Mouse (Mus musculus): ENCODE results near the gene Hspa14. TPM values are rescaled to one million over a fixed set of nuclear protein-coding genes. Genes with fewer than 3 reads are reported as not detected.

Gene Hspa14
- 29.5 and 38.4 TPM in 2 replicates for polyA plus RNA-seq (2012; rRNA removed)

DNA sequence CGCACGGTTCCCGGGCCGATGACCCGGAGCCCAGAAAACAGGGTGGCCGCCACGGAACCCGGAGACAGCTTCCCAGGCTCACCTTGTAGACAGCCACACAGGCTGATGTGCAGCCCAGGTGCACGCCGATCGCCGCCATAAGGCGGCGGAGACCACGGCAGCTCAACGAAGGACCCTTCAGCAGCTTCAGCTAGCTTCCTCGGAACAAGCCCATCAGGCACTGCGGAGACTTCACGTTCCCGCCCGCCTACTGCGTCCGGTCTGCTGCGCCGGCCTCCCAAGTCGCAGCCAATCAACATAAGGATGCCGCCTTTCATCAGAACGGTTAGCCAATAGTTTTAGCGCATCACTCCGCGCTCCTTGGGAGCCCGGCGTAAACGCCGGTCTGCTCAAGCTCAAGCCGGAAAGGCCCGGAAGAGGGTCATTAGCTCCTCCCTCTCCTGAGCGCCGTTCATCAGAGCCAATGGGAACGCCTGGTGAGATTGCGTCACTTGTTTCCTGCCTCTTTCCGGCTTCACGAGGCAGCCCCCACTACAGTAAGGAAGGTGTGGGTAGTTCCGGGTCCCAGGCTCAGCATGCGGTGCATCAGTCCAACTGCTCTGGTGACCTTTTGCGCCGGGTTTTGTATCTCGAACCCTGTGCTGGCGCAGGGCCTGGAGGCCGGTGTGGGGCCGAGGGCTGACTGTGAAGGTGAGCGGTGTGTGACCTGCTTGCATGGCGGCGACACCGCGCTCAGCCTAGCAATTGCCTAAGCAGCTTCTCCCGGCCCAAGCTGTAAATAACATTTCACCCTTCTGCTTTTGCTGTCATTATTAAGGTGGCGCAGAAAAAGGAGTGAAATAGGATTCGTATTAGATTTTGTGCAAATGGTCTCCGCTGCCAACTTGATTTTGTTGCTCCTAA is at the start of gene Hspa14, which contains the start of the genes Gm45902 and Cdnf:
Gene Hspa14, minus strand, starts transcription at position 263 of the 903 bp plus-strand sequence.
Gene Gm45902, minus strand, starts transcription at position 239 of the 903 bp plus-strand sequence.
Gene Cdnf, plus strand, starts transcription at position 479 of the 903 bp plus-strand sequence.
- DNase-seq (ENCODE audit: low read depth) = peak; percentile 96

DNA sequence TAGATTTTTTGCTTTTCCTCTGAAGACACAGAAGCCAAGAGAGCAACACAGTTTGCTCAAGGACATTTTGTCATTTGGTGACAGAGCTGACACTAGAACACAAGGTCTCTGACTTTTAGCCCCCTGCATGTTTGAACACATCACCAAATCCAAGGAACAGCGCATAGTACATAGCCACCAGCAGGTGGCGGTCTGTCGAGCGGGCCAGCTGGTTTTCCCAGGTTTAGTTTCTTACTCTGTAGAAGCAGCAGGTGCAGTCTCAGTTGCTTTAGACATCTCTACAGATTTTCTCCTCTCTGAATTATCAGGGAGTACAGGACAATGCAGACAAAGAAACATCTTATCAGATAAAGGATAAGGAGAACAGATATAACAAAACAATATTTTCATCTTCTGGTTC is 34.0 kb upstream of the Hspa14 start:
- DNase-seq (ENCODE audit: low read depth) = no peak

DNA sequence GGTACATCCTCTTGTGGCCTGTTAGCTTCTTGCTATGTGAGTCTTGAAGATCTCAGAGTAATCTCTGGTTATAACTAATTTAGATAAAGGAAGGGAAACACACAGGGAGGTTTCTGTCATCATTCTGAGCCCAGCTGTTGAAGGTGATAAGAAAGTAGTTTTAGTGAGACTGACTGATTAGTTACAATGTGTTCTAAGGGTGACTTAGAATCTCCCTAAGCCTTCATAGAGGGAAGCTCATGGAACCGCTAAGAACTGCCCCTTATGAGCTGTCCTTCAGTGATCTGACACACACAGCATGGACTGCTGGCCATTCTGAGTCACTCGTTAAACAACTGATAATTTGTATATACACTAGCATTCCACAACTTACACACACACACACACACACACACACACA is 33.4 kb upstream of the Hspa14 start:
- no peak for DNase-seq (ENCODE audit: low read depth)

DNA sequence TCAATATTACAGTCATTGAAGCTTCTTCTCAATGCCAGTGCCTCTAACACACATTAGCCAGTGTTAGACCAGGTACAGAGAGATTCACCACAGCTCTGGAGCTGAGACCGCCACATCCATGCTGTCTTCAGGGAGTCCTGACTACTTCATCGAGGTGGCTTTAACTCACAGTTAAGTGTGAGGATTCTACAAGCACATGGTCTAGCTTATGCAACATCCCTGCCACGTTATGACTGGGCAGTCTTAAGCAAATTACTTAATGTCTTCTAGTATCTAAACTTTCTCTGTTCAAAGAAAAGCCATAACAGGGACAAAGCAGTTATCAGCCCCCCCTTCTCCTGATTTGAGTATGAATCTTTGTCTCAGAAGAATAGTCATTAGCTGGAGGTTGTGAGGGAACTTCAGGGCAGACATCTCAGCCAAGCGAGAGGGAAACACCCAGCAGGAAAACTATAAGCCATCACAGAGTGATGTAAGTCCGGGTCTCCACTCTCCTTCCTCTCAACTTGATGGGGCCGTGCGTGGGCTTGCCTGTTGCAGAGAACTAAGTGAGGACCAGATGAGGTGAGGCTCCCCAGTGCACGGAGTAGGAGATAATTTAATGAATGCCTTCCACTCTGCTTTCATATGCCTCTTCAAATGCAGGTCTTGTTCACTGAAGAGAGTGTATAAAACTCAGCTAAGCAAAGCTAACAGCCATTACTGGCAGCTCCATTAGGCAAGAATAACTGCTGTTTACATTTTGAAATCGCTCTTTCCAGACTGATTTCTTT is 28.9 kb upstream of the Hspa14 start:
- DNase-seq (ENCODE audit: low read depth) = no peak

DNA sequence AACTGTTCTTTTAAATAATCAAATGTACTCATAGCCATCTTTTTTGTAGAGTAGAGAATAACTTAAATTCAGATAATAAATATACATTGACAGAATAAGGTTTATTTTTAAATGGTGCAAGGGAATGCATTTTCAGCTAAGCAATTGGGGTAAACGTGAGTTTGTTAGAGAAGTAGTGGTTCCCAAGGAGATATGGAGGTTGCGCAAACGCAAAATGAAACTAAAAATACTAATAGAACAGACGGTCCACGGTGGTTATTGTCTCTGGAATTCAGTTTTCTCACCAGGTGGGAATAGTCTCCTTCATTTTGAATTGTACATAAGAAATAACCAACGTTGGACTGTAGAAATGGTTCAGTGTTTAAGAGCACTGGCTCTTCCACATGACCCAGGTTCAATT is 13.7 kb upstream of the Hspa14 start:
- no peak for DNase-seq (ENCODE audit: low read depth)

DNA sequence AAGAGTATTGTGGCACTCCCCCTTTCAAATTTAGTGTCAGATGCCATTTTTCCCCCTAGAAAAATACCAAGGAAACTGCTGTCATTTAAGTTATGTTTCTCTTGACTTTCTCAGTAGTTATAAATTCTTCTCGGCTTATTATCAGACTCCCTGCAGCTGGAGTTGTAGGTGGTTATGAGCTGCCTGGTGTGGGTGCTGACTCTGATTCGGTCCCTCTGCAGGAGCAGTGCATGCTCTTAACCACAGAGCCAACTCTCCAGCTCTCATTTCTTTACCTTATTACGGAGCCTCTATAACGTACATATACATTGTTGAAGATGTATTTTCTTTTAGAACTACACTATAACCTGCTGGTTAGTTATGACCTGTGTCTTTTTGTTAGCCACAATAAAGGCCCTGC is 9.9 kb upstream of the Hspa14 start:
- DNase-seq (ENCODE audit: low read depth) = no peak

DNA sequence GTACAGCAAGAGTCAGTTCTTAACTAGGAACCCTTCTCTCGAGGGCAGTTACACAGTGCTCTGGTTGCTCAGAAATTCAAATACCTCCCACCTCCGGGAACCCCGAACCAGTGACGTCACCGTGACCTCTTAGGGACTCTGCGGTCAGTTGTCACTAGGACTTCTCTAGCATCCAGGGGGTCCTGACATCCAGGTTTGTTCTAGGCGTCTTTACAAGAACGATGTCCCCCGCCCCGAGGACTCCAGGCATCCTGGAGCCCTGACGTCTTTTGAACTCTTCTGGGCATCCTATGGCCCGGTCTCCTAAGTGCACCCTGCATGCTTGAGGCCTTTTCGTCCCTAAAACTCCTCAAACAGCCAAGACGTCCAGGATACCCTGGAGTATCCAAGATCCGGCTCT is 538 bp downstream of the Hspa14 start:
- no peak for DNase-seq (ENCODE audit: low read depth)

DNA sequence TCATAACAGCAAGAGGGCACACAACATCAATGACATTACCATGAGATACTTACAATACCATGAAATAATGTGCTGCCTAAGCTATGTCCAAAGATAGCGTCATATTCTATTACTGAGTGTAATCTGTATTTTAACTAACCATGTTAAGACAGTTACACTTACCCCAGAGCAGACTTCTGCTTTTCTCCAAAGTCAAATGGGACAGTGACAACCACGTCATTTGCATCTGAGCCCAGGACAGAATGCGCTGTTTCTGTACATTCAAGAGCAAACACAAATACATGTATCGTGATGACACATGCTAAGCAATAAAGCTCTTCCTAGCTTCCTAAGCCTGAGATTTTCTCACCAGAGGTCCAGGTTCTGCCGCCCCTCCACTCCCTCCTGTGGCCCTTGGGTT is 11.7 kb downstream of the Hspa14 start:
- DNase-seq (ENCODE audit: low read depth) = no peak

DNA sequence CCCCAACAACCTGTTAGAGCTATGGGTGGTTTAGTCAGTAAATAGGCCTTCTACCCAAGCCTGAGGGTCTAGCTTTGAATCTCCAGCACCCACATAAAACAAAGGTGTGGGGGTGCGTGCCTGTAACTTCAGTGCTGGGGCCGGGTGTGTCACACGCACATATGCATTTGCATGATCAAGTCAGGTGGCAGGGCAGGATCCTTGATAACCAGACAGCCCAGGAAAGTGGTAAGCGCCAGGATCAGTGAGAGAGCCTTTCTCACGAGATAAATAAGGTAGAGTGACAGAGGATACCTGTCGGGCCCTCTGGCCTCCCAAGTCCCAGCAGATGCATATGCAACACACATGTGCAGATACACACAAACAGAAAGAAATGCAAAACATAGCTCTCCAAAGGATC is 13.1 kb downstream of the Hspa14 start:
- no peak for DNase-seq (ENCODE audit: low read depth)

DNA sequence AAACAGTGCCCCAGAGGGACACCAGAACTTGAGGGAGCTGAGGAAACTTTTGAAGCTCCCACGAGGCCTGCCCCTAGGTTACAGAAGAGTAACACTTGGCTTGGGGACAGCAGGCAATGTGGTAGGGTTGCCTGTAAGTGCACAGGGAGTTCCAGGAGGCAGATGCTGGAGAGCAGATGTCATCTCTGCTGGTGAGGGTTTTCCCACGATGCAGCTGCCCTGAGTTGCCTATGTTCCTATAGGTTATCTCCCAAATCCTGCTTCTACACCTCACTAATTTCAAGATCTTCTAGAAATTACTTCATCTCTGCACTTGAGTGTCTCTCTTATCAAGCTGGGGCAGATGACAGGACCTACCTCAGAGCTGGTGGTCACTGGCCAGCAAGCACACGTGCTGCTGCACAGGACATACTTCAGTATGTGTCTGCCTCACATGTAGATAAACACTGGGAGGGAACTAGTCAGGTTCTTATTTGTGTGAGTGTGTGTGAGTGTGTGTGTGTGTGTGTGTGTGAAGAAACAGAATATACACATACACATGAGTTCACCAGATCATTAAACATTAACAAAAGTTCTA is 18.7 kb downstream of the Hspa14 start:
- DNase-seq (ENCODE audit: low read depth) = no peak

DNA sequence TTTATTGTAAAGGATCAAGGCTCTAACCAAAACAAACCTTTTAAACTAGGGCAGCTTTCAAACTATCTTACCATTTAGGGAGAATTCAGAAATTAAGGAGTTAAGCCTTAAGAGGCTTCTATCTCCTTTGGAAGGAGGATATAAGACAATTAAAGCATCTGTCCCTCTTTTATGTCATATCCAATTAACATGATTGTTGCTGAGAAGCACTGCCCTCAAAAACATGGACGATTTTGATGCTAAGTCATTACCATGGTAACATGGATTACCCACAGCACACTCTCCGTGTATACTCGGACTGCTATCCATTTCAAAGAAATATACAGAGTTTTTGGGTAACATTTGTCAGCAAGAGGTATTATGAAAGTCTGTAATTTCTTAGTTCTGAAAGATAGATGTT is 22.8 kb downstream of the Hspa14 start:
- DNase-seq (ENCODE audit: low read depth) = no peak

DNA sequence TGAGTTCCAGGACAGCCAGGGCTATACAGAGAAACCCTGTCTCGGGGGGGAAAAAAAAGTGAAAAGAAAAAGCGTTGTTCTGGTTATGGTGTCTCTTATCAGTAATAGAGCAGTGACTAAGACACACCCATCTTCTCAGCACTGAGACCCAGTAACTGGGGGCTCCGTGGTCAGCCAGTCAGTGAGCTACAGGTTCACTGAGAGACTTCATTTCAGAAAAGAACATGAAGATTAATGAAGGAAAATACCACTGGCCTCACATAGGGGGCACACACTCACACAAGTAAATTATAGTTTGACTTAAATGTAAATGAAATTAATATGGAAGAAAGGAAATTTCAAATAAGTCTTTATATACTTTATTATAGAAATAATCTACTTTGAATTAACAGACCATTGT is 32.4 kb downstream of the Hspa14 start:
- no peak for DNase-seq (ENCODE audit: low read depth)

DNA sequence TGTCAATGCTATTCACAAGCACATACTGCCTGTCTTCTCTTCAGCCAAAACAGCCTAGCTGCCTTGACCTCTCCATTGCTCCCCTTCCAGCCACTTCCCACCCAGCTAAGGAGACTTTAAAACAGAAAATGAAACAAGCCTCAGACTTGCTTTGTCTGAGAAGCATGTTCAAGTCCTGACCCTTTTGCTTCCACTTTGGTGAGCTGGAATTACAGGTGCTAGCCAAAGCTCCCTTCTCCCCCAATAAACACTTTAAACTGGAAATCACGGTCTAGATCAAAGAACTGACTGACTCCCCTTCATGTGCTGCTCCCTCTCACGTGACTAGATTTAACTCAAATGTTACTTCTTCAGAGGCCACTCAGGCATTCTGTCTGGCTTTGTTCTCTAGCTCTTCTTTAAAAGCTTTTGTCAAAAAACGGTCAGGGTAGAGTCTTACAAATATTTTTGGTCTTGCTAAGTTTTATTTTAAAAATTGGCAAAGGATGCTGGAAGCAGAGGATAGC is 36.8 kb downstream of the Hspa14 start:
- no peak for DNase-seq (ENCODE audit: low read depth)

DNA sequence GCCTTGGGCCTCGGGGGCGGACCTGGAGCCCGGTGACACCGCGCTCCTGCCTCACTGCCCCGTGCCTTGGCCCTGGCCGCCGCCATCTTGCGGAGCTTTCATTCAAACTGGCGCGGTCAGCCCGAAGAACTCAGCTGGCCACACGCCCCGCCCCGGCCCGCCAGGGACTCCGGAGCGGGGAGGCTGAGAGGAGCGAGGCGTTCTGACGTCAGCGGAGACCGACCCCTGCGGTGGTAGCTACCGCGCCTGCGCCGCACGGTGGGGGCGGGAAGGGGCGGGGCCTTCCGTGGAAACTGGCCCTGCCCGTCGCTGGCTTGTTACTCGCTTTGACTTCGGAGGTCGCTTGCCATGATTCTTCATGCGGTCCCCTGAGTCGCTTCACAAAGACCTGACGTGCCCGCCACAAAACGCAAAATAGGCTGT is 37.7 kb downstream of the Hspa14 start, which contains the start of gene Suv39h2:
Gene Suv39h2, minus strand, starts transcription at position 171 of the 423 bp plus-strand sequence.
- peak; percentile 28 for DNase-seq (ENCODE audit: low read depth)

DNA sequence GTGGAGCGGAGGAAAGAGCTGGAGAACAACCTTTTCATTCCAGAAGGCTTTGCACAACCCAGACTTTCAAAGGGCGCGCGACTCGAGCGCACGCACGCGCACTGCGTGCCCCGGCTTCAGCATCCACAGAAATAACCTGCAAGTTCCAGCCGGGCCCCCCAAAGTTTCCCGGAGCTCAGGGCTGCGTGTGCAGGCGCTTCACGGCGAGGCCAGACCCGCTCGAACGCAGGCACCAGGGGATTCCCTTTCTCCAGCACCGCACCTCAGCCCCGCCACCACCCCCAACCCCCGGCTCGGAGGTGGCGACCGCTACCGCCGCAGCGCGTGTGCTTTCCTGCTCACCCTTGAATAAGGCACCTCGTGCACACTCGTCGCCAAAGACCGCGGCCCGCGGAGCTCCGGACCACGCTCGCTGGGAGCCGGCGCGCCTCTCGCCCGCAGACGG is 38.2 kb downstream of the Hspa14 start:
- DNase-seq (ENCODE audit: low read depth) = no peak

DNA sequence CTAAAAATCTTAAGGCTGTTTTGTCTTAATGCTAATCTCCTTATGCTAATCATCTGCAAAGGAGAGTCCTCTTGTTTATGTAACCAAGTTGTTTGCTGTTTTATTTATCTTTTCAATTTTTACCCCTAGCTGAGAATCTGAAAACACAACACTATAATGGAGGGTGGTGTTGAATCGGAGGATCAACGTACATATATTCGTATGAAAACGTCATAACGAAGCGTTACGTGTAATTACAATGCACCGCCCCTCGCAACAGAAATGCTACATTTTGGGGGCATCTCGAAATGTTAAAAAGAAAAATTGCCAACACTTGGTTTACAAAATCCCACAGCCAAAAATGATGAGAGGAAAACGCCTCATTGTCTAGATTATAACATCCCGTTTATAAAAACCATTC is 38.7 kb downstream of the Hspa14 start:
- DNase-seq (ENCODE audit: low read depth) = no peak

DNA sequence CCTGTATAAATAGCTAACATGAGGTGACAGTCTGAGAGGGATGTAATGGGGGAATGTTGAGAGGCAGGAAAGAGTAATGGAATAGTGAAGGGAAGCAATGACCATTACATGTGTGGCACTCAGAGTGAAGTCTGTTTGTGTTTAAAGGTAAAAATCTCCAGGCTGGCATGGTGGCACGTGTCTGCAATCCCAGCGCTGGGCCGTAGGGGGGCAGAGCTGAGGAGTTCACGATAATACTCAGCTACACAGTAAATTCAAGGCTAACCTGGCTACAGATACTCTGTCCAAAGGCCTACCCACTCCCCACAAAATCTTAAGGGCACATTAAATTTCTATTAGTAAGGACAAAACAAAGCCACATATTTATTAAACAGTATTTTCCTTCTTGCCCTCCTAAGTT is 56.0 kb downstream of the Hspa14 start:
- no peak for DNase-seq (ENCODE audit: low read depth)

DNA sequence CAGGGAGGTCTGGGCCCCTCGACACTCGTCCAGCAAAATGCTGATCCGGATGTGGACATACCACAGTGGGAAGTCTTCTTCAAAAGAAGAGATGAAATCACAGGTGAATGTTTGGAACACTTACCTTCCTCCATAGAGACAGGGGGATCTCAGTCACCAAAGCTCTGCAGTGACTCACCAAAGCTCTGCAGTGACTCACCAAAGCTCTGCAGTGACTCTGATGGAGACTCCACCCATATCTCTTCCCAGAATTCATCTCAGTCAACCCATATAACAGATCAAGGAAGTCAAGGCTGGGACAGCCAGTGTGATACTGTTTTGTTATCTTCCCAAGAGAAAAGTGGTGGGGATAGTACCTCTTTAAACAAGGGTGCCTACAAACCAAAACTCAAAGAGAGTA is 59.5 kb downstream of the Hspa14 start:
- DNase-seq (ENCODE audit: low read depth) = no peak

DNA sequence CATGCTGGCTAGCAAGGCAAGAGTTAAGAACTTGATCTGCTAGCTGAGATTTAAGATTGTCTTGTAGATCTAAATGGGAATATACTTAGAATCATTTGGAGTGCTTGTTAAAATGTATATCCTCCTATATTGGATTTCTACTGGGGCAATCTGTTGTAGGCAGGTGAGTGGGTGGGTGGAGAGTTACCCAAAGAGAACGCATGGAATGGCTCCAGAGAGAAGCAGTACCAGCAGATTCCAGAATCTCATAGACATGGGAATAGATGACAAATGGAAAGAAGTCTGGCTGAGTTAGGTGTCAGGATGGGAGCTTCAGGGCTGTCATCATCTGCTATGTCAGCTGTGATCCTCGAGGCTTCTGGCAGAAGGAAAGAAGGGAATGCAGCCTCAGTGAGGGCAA is 63.2 kb downstream of the Hspa14 start:
- no peak for DNase-seq (ENCODE audit: low read depth)

DNA sequence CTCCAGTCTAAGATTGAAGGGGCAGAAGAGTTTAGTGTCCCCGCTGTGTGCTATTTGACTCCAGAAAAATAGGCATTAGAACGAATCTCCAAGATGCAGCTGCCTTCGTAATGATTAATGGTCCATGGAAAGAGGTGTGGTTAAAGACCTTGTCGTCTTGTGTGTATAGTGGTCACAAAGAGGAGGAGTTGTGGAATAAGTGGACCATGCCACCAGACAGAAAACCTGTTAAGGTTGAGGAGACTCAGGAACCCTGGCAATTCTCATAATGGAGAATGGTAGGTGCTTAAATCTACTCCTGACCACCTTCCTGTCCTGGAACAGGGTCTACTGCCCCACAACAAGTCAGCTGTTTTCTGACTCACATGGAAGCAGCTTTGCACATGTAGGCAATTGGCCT is 66.6 kb downstream of the Hspa14 start:
- DNase-seq (ENCODE audit: low read depth) = no peak

DNA sequence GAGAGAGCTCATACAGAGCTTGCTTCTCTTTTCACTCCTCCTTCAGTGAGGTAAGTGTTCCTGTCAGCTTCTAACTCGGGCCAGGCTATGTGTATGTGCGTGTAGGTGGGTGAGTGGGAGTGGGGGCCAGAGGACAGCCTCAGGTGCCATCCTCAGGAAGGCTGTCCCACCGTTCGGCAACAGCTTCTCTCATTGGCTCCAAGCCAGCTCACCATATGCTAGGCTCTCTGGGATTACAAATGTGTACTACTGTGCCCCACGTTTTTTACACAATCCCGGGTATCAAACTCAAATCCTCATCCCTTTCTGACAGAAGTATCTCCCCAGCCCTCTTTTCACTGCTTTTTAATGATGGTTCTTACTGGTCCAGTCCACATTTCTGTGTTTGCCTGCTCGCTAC is 68.4 kb downstream of the Hspa14 start:
- no peak for DNase-seq (ENCODE audit: low read depth)

Data from gonadal fat pad, adult 2 months (tissue).